Mouse (Mus musculus): Measurements from ENCODE around the gene Gstm3.

Gstm3 gene

GRCm38 (mm10) chr3:107931134-107931533 lies 37.9 kb downstream of the Gstm3 start:
- no peak for DNase-seq (ENCODE audit: extremely low read depth, low read depth, low spot score)

- no peak for DNase-seq (ENCODE audit: extremely low read depth, low read depth, low spot score)
Observed at GRCm38 (mm10) chr3:107929731-107930130, 39.4 kb downstream of the Gstm3 start.

- no peak for DNase-seq (ENCODE audit: extremely low read depth, low read depth, low spot score)
Observed at GRCm38 (mm10) chr3:107929243-107929642, 39.8 kb downstream of the Gstm3 start.

- DNase-seq (ENCODE audit: extremely low read depth, low read depth, low spot score), result no peak
Observed at GRCm38 (mm10) chr3:107928691-107929090, 40.4 kb downstream of the Gstm3 start.

- no peak for DNase-seq (ENCODE audit: extremely low read depth, low read depth, low spot score)
Observed at GRCm38 (mm10) chr3:107927841-107928240, 41.2 kb downstream of the Gstm3 start.

- no peak for DNase-seq (ENCODE audit: extremely low read depth, low read depth, low spot score)
Observed at GRCm38 (mm10) chr3:107925335-107925734, 43.7 kb downstream of the Gstm3 start.

- no peak for DNase-seq (ENCODE audit: extremely low read depth, low read depth, low spot score)
Observed at GRCm38 (mm10) chr3:107920348-107920747, 48.7 kb downstream of the Gstm3 start.

GRCm38 (mm10) chr3:107917783-107918408 lies 51.2 kb downstream of the Gstm3 start:
- no peak for DNase-seq (ENCODE audit: extremely low read depth, low read depth, low spot score)

- no peak for DNase-seq (ENCODE audit: extremely low read depth, low read depth, low spot score)
Observed at GRCm38 (mm10) chr3:107917097-107917496, 52.0 kb downstream of the Gstm3 start.

GRCm38 (mm10) chr3:107916674-107917073 lies 52.4 kb downstream of the Gstm3 start:
- no peak for DNase-seq (ENCODE audit: extremely low read depth, low read depth, low spot score)

All from fat pad, adult 2 months (tissue).